Mouse (Mus musculus): ENCODE results near the gene Fem1a.

DNA sequence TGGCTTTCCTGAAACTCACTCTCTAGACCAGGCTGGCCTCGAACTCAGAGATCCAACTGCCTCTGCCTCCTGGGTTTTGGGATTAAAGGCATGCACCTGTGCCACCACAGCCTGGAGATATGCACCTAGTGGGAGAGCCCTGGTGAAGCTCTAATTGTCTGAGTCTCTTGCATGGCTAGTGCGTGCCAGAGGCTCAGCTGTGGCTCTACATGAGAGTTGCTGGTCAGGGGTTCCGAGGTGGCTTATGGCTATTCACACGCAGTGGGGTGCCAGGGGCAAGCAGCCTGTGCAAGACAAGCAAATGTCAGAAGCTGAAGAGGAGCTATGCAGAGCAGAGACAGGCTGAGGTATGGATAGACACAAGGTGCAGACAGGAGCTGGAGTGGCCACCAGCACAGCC, 1.9 kb upstream of the Fem1a start:
- TF ChIP-seq CTCF (IDR thresholded peaks at IDR 0.05; ENCODE audit: low read depth) = no peak
- no peak for TF ChIP-seq EP300 (IDR thresholded peaks at IDR 0.05; ENCODE audit: low read depth)
